Mouse (Mus musculus) cerebellum, postnatal 14 days (tissue): ENCODE results near the gene Reep3.
"Not testable (repeated sequence)": the region's sequence is repeated elsewhere in the genome, so short reads cannot be mapped to it uniquely, and the experiment has no call there.

Experiments
- DNase-seq, 2 experiments: peaks; one replicate each; pipeline ENCODE4 v3.0.0; 2021; ENCODE audit warnings: mixed read lengths in 2 of 2

Gene Reep3

GRCm38 (mm10) chr10:67010521-67010920, 86.2 kb downstream of the Reep3 start:
- no peak for DNase-seq

DNA sequence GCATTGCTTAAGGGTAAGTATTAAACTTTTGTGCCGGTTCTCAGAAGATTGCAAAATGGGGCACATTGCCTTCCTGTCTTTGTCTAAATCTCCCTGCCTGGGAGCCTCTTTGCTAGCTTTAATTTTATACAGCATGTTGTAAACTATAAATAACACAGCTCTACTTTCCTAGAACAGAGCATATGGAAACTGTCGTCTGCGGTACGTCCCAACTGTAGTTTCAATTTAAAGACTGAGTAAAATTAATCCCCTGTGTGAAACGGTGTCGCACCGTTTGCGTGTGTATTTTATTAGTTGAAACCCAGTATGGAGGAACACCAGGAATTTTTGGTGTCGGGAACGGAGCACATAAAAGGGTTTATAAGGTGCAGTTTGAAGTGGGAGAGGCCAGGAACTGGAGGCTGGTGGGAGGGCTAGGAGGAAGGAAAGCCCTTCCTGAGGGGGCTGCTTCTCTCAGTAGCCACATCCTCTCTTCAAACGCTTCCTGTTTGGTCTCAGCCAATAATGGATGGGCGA, 92.2 kb downstream of the Reep3 start:
- no peak for DNase-seq

DNA sequence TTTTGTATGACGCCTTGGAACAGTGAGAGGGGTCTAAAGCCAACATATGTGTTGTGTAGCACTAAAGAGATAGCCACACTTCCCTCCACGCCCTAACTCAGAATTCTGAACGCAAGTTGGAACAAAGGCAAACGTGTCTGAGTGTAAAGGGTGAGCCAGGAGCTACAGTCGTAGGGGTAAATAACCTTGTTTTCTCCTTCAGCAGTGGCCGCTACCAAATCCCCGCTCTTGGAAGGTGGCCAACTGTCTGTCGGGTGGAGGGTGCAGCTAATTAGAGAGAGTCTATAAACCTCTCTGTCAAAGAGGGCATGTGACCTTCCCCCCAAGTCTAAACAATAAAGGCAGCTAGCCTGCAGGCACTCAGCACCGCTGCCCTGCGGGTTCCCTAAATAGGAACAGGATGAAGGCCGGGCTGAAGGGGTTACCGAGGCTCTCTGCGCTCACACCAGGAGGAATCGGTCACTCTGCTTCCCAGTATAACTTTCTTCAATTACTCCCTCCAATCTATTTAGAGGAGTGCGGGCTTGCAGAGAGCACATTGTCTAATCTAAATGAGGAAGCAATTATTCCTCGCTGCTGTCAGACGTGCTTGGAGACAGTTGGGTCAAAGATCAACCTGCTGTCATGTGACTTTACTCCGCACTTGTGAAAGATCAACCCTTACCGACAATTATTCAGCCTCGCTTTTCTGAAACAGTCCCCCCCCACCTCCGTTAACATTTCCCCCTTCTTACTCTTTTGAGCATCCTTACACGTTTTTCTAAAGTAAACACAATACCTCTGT, 92.8 kb downstream of the Reep3 start:
- DNase-seq = peak; percentile 67 to 77

GRCm38 (mm10) chr10:67003009-67003742, 93.6 kb downstream of the Reep3 start:
- peak; percentile 51 for DNase-seq

DNA sequence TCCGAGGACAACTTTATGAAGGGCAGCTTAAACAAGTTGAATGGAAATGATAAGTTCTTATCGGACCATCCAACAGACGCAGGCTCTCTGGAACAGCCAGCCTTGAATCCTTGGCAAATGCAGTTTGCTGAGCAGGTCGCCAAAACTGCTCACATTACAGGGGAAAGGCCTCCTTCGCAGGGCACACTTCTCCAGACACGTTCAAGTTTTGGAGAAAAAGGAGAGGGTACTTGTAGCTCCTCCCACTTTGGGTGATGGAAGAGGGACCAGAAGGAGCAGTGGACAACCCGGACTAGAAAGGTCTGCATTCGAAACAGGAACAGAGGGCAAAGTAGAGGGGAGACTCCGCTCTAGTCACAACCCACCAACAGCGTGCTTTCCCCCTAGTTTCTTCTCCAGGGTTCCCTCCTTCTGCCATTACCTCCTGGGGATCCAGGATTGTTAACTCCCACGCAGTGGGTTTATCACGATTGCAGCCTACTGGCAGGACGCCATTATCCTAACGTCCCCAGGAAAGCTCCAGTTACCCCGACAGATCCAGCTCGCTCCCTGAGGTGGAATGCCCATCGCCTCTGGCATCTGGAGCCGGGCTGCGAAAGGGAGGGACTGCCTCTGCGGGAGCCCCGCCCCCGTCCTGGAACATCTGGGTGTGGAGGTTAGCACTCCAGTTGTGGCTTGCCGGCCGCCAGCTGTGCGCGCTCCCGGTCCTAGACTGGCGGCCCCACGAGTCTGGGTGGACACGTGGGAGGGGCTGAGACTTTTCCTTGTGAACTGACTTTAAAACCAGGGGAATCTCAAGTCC, 94.3 kb downstream of the Reep3 start:
- DNase-seq = peak; percentile 37 to 42

DNA sequence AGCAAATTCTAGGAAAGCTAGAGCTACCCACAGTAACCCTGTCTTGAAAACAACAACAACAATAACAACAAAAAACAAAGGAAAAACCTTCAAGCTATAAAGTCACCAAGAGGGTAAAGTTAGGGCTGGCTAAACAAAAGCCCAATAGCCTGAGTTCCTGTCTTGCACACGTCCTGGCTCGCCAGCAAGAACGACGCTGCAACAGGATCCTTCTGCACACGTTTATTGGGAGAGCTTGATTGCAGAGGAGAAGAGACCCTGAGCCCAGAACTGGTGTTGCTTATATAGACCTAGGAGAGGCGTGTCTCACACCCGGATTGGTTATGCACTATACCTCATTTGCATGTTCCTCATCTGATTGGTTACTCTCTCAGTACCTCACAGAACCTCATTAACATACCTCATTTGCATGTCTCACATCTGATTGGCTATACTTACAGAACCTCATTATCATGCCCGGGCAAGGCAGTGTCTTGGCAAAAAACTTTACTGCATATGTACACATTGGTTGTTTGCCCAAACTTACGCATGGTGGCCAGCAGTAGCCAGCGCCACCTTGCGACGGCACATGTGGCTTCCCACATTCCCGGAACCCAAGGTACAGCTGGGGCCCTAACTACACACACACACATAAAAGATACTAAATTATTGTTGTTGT, 95.7 kb downstream of the Reep3 start:
- DNase-seq = not testable (repeated sequence)

- no peak for DNase-seq
Measured at GRCm38 (mm10) chr10:67000136-67000535, 96.6 kb downstream of the Reep3 start.

- DNase-seq = no peak
Measured at GRCm38 (mm10) chr10:66998770-66999169, 98.0 kb downstream of the Reep3 start.

GRCm38 (mm10) chr10:66995181-66995580, 101.6 kb downstream of the Reep3 start:
- DNase-seq = peak in 1 of 2 experiments; percentile 22

DNA sequence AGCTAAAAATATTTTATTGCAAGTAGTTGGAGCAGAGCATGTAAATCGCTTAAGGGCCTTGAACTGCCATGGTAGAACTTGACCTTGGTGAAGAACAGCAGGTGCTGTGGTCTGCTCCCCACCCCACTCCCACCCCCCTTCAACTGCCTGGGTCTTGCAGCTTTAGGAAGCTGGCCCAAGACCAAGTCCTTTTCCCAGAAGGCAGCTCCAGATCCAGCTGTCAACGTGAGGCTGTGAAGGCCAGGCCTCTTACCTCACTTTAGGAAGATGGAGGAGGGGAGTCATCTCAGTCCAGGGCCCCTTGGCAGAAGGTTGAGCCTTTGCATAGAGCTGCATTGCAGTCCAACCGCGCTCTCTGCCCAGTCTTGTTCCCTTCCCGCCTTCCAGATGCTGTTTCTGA, 102.3 kb downstream of the Reep3 start:
- DNase-seq = no peak

- no peak for DNase-seq
Measured at GRCm38 (mm10) chr10:66992591-66992990, 104.2 kb downstream of the Reep3 start.

DNA sequence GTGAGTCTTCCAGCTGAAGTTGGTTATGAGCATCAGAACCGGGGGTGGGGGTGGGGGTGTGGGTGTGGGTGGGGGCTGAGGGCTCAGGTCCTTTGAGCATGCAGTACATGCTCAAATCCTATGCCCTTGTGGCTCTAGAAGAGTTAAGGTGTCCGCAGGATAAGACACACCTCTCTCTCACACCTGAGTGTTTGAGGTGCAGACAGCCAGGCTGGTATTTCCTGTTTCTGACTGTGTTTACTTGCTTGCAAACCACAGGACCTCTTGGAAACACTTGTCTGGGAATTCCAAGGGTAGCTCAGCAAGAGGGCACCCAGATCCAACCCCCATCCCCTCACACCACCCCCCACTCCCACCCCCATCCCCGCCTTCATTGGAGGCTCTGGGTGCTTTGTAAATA, 106.2 kb downstream of the Reep3 start:
- DNase-seq = no peak

GRCm38 (mm10) chr10:66983043-66983442, 113.7 kb downstream of the Reep3 start:
- no peak for DNase-seq

- no peak for DNase-seq
Measured at GRCm38 (mm10) chr10:66978215-66978614, 118.5 kb downstream of the Reep3 start.

DNA sequence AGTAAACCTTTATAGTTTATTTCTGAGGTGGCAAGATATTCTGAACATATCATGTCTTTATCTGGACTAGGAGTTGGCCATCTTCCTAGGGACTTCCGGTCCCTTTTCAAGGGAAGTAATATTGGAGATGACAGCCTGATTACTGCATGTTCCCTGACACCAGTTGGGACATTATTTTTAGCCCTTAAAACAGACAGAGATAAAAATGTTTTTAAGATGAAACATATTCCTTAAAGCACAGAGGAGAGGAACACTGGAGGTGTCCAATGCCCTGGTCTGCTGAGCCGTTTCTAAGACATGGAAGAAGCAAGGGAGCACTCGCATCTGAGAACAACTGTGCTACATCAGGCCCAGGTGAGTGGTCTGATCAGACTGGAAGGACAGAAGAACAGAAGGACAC, 119.7 kb downstream of the Reep3 start:
- DNase-seq = no peak

DNA sequence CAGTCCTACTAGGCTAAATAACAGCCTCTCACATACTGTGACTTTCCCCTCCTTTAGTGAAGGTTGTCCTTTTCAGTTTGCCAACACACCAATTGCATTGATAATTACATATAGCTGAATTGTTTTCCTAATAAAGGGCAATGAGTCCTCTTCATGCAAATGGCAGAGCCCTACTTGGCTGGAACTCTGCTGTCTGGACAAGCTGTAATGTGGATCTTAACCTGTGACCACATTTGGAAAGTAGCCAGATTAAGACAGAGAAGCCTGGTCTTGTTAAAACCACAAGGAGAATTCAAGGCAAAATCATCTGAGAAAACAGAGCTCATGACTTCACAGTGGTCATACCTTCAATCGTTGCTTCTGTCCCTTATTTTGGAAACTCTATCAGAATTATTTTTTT, 121.3 kb downstream of the Reep3 start:
- DNase-seq = no peak

DNA sequence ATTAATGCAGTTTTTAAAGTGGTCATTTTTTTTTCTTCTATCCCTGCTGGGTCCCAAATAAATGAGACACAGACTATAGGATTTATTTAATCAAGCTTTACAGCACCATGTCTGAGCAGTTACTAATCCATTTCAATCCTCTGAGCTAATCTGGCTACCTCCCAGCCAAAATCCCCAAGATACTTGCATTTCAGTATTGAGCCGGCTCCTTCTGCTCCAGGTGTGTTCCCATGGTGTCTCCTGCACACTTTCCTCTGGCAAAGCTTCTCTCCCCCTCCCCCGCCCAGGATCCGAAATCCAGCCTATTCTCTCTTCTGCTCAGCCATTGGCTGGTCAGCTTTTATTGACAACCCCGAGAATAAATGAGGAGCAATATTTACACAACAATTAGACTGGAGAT, 122.3 kb downstream of the Reep3 start:
- DNase-seq = no peak

- no peak for DNase-seq
Measured at GRCm38 (mm10) chr10:66973866-66974265, 122.9 kb downstream of the Reep3 start.

- no peak for DNase-seq
Measured at GRCm38 (mm10) chr10:66973274-66973673, 123.5 kb downstream of the Reep3 start.

GRCm38 (mm10) chr10:66970336-66971115, 126.2 kb downstream of the Reep3 start:
- no peak for DNase-seq

GRCm38 (mm10) chr10:66969581-66969980, 127.2 kb downstream of the Reep3 start:
- DNase-seq = no peak

DNA sequence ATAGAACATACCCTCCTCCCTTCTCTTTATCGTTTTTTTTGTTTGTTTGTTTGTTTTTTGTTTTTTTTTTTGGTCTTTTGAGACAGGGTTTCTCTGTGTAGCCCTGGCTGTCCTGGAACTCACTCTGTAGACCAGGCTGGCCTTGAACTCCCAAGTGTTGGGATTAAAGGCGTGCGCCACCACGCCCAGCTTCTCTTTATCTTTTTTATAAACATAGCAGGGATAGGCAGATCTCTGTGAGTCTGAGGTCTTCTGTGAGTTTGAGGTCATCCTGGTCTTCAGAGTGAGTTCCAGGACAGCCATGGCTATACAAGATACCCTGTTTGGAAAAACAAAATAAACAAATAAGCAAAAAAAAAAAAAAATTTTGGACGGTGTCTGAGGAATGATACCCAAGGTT, 127.7 kb downstream of the Reep3 start:
- DNase-seq = no peak
